Mouse (Mus musculus) urinary bladder, postnatal 36 days (tissue): ENCODE results near the gene 5830473C10Rik.
"Not testable (repeated sequence)": the region's sequence is repeated elsewhere in the genome, so short reads cannot be mapped to it uniquely, and the experiment has no call there.

Source experiments
- DNase-seq, 2 experiments: peaks; one replicate each; pipeline ENCODE4 v3.0.0; 2022; ENCODE audit warnings: low spot score in 2 of 2, mixed read lengths in 1 of 2

Gene 5830473C10Rik

GRCm38 (mm10) chr5:90594945-90595344, 34.0 kb downstream of the 5830473C10Rik start:
- no peak for DNase-seq

- DNase-seq = no peak
These were observed 35.2 kb downstream of the 5830473C10Rik start for GRCm38 (mm10) chr5:90596155-90596554.

GRCm38 (mm10) chr5:90601469-90601868, 40.6 kb downstream of the 5830473C10Rik start:
- DNase-seq = no peak

GRCm38 (mm10) chr5:90603407-90603923, 42.6 kb downstream of the 5830473C10Rik start:
- no peak for DNase-seq

GRCm38 (mm10) chr5:90608906-90609305, 48.0 kb downstream of the 5830473C10Rik start:
- peak in 1 of 2 experiments; percentile 39 for DNase-seq

- DNase-seq = no peak
These were observed 50.5 kb downstream of the 5830473C10Rik start for GRCm38 (mm10) chr5:90611388-90611787.

GRCm38 (mm10) chr5:90611996-90612611, 51.2 kb downstream of the 5830473C10Rik start:
- no peak for DNase-seq

- not testable (repeated sequence) for DNase-seq
These were observed 51.8 kb downstream of the 5830473C10Rik start for GRCm38 (mm10) chr5:90612751-90613150.

- no peak for DNase-seq
These were observed 57.0 kb downstream of the 5830473C10Rik start for GRCm38 (mm10) chr5:90617859-90618258.

- DNase-seq = no peak
These were observed 60.4 kb downstream of the 5830473C10Rik start for GRCm38 (mm10) chr5:90621316-90621715.

- no peak for DNase-seq
These were observed 60.8 kb downstream of the 5830473C10Rik start for GRCm38 (mm10) chr5:90621726-90622125.

GRCm38 (mm10) chr5:90623209-90623608, 62.3 kb downstream of the 5830473C10Rik start:
- DNase-seq = no peak

- DNase-seq = no peak
These were observed 64.0 kb downstream of the 5830473C10Rik start for GRCm38 (mm10) chr5:90624708-90625425.

- DNase-seq = no peak
These were observed 66.5 kb downstream of the 5830473C10Rik start for GRCm38 (mm10) chr5:90627423-90627822.

- no peak for DNase-seq
These were observed 67.1 kb downstream of the 5830473C10Rik start for GRCm38 (mm10) chr5:90628011-90628410.

GRCm38 (mm10) chr5:90628530-90628929, 67.6 kb downstream of the 5830473C10Rik start:
- no peak for DNase-seq

GRCm38 (mm10) chr5:90634885-90635284, 74.0 kb downstream of the 5830473C10Rik start:
- no peak for DNase-seq

- peak; percentile 68 to 76 for DNase-seq
These were observed 79.6 kb downstream of the 5830473C10Rik start, which contains the start of gene Rassf6 for GRCm38 (mm10) chr5:90640286-90641217. Gene Rassf6 (minus strand): TSS chr5:90640657.

- DNase-seq = no peak
These were observed 80.3 kb downstream of the 5830473C10Rik start for GRCm38 (mm10) chr5:90641218-90641610.

GRCm38 (mm10) chr5:90645579-90645978, 84.7 kb downstream of the 5830473C10Rik start:
- DNase-seq = no peak

- no peak for DNase-seq
These were observed 85.5 kb downstream of the 5830473C10Rik start for GRCm38 (mm10) chr5:90646398-90646797.
